Mouse (Mus musculus) C2C12 (cell line): ENCODE measurements around the gene Hip1r.

Source experiments
- CEBPB ChIP-seq: IDR thresholded peaks from one replicate; pipeline ENCODE4 v1.6.1; 2011; ENCODE audit warnings: low read depth, mild to moderate bottlenecking, control low read depth, moderate library complexity
- CTCF ChIP-seq: IDR thresholded peaks from one replicate; pipeline ENCODE4 v1.5.1; 2011; ENCODE audit not compliant: control insufficient read depth, insufficient read depth, insufficient read length
- FOSL1 ChIP-seq: IDR thresholded peaks from one replicate; pipeline ENCODE4 v1.8.0; 2011; ENCODE audit warnings: mild to moderate bottlenecking, low read length; ENCODE audit not compliant: poor library complexity, insufficient read depth, severe bottlenecking
- MYOG ChIP-seq: IDR thresholded peaks from one replicate; pipeline ENCODE4 v1.6.1; 2011; ENCODE audit not compliant: control insufficient read depth, insufficient read length; ENCODE audit errors: extremely low read depth
- USF1 ChIP-seq: IDR thresholded peaks from one replicate; pipeline ENCODE4 v1.6.1; 2011; ENCODE audit warnings: low read depth, mild to moderate bottlenecking, control low read depth, moderate library complexity

DNA sequence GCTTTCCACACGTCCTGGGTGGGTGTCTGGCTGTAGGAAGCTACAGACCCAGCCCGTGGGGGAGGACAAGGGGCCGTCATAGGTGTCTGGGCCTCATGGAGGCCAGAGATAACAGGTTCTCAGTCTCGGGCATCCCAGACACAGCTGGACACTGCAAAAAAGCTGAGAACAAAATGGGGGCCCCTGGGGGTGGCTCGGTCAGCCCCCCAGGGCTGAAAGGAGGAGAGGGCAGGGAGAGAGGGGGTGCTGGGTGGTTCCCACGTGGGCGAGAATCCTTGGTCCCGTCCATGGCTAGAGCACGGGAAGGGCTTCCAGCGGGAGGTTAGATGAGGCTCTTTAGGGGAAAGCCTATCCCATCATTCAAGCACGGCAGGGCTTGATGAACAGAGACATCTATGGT lies 9.4 kb downstream of the Hip1r start:
- no peak for TF ChIP-seq CTCF
- TF ChIP-seq FOSL1: no peak
- no peak for TF ChIP-seq CEBPB
- TF ChIP-seq USF1: no peak
- no peak for TF ChIP-seq MYOG
